Mouse (Mus musculus): ENCODE results near the gene Men1.

- TF ChIP-seq CTCF (conservative IDR thresholded peaks at IDR 0.05 in 1 of 2, IDR thresholded peaks at IDR 0.05 in 1 of 2; ENCODE audit: low read depth in 2 of 2, low read length in 2 of 2) (no peak), POLR2A (IDR thresholded peaks at IDR 0.05; ENCODE audit: low read depth, low read length) (no peak), MAZ (IDR thresholded peaks at IDR 0.05; ENCODE audit: low read depth, low read length) (no peak), MAX (IDR thresholded peaks at IDR 0.05; ENCODE audit: low read length) (no peak), EP300 (IDR thresholded peaks at IDR 0.05; ENCODE audit: low read length) (no peak), ZMIZ1 (IDR thresholded peaks at IDR 0.05; ENCODE audit: low read depth, low read length) (no peak), NELFE (IDR thresholded peaks at IDR 0.05; ENCODE audit: low read depth, low read length) (no peak)
Measured at GRCm38 (mm10) chr19:6321358-6321757, 13.4 kb upstream of the Men1 start.
